Mouse (Mus musculus): ENCODE results near the gene Itpr1.

The Itpr1 gene

GRCm38 (mm10) chr6:108278826-108279630, 66.1 kb downstream of the Itpr1 start:
- DNase-seq (ENCODE audit: low spot score) = no peak

GRCm38 (mm10) chr6:108282131-108282530, 69.2 kb downstream of the Itpr1 start:
- DNase-seq (ENCODE audit: low spot score) = no peak

- DNase-seq (ENCODE audit: low spot score) = no peak
Observed at GRCm38 (mm10) chr6:108282621-108283020, 69.7 kb downstream of the Itpr1 start.

- DNase-seq (ENCODE audit: low spot score) = no peak
Observed at GRCm38 (mm10) chr6:108284688-108285087, 71.8 kb downstream of the Itpr1 start.

- DNase-seq (ENCODE audit: low spot score) = no peak
Observed at GRCm38 (mm10) chr6:108288979-108289378, 76.1 kb downstream of the Itpr1 start.

GRCm38 (mm10) chr6:108290978-108291377, 78.1 kb downstream of the Itpr1 start:
- DNase-seq (ENCODE audit: low spot score) = no peak

GRCm38 (mm10) chr6:108291556-108291955, 78.7 kb downstream of the Itpr1 start:
- no peak for DNase-seq (ENCODE audit: low spot score)

- DNase-seq (ENCODE audit: low spot score) = no peak
Observed at GRCm38 (mm10) chr6:108301856-108302255, 89.0 kb downstream of the Itpr1 start.

- DNase-seq (ENCODE audit: low spot score) = no peak
Observed at GRCm38 (mm10) chr6:108303619-108304567, 91.0 kb downstream of the Itpr1 start.

- no peak for DNase-seq (ENCODE audit: low spot score)
Observed at GRCm38 (mm10) chr6:108305171-108305779, 92.4 kb downstream of the Itpr1 start.

GRCm38 (mm10) chr6:108306240-108306639, 93.3 kb downstream of the Itpr1 start:
- no peak for DNase-seq (ENCODE audit: low spot score)

GRCm38 (mm10) chr6:108306910-108307584, 94.2 kb downstream of the Itpr1 start:
- peak; percentile 27 for DNase-seq (ENCODE audit: low spot score)

- DNase-seq (ENCODE audit: low spot score) = no peak
Observed at GRCm38 (mm10) chr6:108307770-108308169, 94.9 kb downstream of the Itpr1 start.

- no peak for DNase-seq (ENCODE audit: low spot score)
Observed at GRCm38 (mm10) chr6:108309391-108310182, 96.7 kb downstream of the Itpr1 start.

- no peak for DNase-seq (ENCODE audit: low spot score)
Observed at GRCm38 (mm10) chr6:108313056-108313455, 100.2 kb downstream of the Itpr1 start.

- DNase-seq (ENCODE audit: low spot score) = peak; percentile 69
Observed at GRCm38 (mm10) chr6:108313997-108314396, 101.1 kb downstream of the Itpr1 start.

GRCm38 (mm10) chr6:108316268-108316824, 103.5 kb downstream of the Itpr1 start:
- no peak for DNase-seq (ENCODE audit: low spot score)

GRCm38 (mm10) chr6:108316951-108317350, 104.1 kb downstream of the Itpr1 start:
- DNase-seq (ENCODE audit: low spot score) = no peak

GRCm38 (mm10) chr6:108321653-108322052, 108.8 kb downstream of the Itpr1 start:
- DNase-seq (ENCODE audit: low spot score) = no peak

- DNase-seq (ENCODE audit: low spot score) = no peak
Observed at GRCm38 (mm10) chr6:108324464-108325025, 111.6 kb downstream of the Itpr1 start.

Measured in T-cell, adult 2 months (primary cell).